Mouse (Mus musculus) adrenal gland, adult (tissue): Measurements from ENCODE around the gene Fem1b.
"Not testable (repeated sequence)": the region's sequence is repeated elsewhere in the genome, so short reads cannot be mapped to it uniquely, and the experiment has no call there.

ENCODE experiments used
- DNase-seq, 2 experiments: peaks; one replicate each; pipeline ENCODE4 v3.0.0; 2022 to 2023; ENCODE audit warnings: low spot score in 1 of 2; ENCODE audit not compliant: inconsistent age in 2 of 2

Fem1b gene

GRCm38 (mm10) chr9:62811516-62812121 lies at the start of gene Fem1b:
Fem1b (minus strand) TSS chr9:62811934.
- DNase-seq, result peak; percentile 93 to 98

DNA sequence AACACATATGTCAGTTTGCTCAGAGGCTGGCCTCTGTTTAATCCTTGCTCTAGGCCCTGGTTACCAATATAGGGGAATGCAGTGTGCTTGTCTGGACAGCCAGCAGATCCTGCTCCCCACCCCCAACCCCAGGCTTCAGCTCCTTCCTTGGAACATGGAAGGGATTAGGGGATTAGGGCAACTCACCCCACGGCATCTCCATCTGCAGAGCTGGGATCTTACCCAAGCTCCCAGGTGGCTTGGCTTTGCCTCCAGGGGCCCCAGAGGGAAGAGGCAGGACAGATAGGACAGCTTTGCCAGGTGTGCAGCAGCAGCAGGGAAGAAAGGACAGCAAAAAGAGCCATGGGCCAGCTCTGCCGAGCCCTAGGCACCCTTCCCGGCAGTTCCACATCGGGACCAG lies 49.1 kb upstream of the Fem1b start:
- DNase-seq, result no peak

- not testable (repeated sequence) for DNase-seq
These were observed 48.4 kb upstream of the Fem1b start for GRCm38 (mm10) chr9:62860102-62860501.

DNA sequence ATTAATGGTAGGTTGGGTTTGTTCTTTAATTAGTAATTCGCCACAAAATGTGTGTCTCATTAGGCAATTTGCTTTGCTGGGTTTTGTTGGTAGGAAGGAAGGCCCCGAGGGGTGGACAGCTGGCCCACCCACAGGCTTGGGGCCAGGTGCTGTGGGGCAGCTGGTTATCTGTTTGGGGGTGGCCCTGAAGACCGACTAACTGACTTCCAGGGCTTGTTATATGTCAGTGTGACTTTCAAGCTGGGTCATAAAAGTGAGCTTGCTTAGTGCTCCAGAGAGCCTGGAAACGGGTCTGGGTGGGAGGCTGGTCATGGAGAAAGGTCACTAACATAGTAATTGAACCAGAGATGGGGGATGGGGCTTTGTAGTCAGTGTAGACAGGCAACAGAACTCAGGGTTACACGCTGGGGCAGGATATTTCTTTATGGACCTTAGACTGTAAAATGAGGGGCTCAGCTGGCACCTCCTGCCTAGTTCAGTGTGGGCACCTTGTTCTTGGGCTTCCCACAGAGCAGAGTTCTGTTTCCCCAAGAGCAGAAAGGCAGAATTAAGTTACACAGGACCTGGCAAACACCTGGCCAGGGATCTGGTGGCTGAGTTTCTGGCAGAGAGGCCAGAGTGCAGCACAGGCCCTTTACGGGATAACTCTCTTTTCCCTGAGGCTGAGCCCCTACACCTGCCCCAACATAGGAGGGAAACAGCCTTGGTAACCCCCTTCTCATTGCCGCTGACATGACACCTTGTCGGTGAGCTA lies 46.7 kb upstream of the Fem1b start:
- no peak for DNase-seq

GRCm38 (mm10) chr9:62857719-62858261 lies 46.1 kb upstream of the Fem1b start, which contains the start of gene Calml4:
Calml4 (plus strand) TSS chr9:62858080.
- peak; percentile 83 to 92 for DNase-seq

DNA sequence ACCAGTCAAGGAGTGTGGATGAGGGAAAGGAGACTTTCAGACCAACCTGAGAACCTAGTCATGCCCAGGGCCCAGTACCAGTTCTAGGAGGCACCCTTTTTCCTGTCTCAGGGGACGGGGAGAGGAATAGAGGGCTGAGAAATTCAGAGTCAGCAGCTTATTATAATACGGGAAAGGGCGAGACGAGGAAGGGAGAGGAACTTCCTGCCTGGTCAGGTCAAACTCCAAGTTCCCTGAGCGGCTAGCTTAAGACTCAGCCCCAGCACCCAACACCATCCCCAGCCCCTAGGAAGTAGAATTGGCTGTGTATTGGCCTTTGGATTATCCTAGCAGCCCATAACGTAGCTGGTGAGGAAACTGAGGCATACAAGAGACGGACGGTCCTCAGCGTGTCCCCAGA lies 45.5 kb upstream of the Fem1b start:
- DNase-seq, result peak; percentile 15 to 57

DNA sequence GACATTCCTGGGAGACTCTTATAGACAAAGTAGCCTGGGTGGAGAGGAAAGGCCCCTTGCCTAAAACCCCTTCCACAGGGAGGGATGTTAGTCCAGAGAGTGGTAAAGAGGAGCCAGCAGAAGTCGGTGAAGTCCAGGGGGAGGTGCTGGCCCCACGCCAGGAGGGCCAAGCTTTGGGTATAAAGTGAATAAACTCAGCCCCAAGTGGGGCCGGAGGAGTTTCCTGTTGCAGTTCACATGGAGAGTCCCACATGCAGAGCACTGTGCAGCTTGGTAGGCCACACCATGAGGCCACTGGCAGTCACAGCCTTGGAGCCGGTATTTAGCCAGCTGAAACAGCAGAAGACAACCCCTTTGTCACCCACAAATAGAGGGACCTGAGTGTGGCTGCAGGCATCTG lies 42.7 kb upstream of the Fem1b start:
- peak in 1 of 2 experiments; percentile 29 for DNase-seq

GRCm38 (mm10) chr9:62851571-62851970 lies 39.8 kb upstream of the Fem1b start:
- no peak for DNase-seq

DNA sequence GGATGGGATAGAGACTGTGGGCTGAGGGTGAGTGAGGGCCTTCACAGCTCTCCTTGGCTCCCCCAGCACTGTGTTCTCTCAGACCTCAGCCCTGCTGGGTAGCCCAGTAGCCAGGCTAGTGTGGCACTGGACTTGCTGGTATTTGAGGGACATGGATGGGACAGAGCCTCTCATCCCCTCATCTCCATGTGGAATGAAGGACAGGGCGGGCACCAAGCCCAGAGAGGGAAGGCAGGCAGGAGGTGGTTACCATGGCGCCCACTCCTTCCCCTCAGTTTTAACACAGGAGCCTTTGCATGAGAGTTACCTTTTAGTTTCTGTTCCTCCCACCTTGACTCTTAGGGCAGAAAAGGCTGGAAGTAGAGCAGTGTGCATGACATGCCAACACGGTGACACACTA lies 36.9 kb upstream of the Fem1b start:
- peak in 1 of 2 experiments; percentile 53 for DNase-seq

GRCm38 (mm10) chr9:62847694-62848093 lies 36.0 kb upstream of the Fem1b start:
- DNase-seq, result peak; percentile 83 to 95

GRCm38 (mm10) chr9:62844461-62844860 lies 32.7 kb upstream of the Fem1b start:
- DNase-seq, result no peak

DNA sequence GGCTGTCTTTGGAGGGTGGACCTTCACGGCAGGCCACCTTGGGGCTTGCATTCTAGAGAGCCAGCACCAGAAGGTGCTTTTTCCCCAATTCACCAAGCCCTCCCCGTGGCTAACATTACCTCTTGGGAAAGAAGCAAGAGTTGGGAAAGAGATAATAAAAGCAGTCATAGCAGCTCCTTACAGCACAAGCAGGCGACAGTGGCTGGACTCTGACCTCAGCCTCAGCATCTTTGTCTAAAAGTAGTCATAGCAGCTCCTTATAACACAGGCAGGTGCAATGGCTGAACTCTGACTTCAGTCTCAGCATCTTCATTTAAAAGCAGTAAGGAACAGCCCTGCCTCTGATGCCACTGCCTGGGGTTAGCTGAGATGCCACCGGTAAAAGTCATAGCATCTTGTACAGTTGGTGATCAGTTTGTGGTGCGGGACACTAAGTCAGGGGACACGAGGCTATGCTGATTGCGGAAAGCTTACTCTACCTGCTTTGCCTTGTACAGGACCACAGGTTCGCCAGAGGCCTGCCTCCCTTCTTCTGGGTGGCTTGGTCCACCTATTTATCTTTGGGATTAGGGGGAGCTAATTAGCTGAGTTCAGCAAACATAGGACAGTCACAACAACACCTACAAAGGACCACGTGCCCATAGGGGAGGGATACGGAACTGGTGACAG lies 31.8 kb upstream of the Fem1b start:
- no peak for DNase-seq

DNA sequence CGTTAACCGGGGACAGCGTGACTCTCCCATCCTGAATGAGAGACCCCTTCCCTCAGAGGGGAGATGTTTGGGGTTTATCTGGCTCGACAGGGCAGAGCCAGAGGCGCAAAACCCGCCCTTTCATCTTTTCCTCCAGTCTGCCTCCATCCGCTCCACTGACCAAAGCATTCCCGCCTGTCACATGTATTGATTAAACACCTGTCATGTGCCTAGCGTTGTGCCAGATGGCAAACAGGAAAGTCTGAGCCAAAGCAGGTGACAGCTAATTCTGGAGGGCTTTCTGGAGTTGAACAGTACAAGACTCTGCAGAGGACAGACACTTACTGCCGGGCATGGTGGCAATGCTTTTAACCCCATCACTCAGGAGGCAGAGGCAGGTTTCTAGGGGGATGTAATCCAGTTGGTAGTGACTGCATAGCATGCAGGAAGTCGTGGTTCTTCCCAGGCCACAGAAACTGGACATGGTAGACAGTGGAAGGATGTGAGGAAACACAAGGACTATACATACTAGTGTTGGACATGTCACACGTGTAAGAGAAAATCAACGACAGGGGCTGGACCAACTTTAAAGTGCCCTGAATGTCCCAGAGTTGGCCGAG lies 27.5 kb upstream of the Fem1b start:
- DNase-seq, result no peak

DNA sequence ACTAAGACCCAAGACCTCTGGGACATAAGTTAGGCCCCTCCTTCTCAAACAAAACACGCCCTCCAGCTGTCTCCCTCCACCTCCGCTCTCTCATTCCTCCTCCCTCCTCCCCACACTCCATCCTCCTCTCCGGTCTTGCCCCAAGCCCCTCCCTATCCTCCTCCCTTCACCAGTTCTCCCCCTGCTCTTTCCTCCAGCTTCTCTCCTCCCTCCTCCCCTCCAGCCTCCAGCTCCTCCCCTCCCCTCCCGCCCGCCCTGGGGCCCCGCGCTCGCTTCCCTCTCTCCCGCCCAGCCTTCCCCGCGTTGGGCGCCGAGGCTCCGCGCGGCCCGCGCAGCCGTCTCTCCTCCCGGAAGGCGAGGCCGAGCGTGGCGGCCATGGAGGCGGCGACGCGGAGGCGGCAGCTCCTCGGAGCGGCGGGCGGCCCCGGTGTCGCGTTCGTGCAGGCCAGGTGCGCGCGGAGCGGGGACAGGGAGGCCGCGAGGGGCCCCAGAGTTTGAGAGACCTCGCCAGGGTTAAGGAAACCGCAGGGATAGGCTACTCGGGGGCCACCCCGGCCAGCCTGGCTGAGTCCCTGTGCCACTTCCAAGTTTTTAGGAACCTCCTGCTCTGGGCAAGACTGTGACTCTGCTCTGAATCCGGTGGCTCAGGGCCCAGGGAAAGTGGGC lies 26.9 kb upstream of the Fem1b start, which contains the start of gene Cln6:
Gene Cln6 (plus strand): TSS at position 280 of the 666 bp plus-strand sequence.
- peak; percentile 85 to 91 for DNase-seq

- no peak for DNase-seq
These were observed 26.4 kb upstream of the Fem1b start for GRCm38 (mm10) chr9:62838146-62838505.

DNA sequence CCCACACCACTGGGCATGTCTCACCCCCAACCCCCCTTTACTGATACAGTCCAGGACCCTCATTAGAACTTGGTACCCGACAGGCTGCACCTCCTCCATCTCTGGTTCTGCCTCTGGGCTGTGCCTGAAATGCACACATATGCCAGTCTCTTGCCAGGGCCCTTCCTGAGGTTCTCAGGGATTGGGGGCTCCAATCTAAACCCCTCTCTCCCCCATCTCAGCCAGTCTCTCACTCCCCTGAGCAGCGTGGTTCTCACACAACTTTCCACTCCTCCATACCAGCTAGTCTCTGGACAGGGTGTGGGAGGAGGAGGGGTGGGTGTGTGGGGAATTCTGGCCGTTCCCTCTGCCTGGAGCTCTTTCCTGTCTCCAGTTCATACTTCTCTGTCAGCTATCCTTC lies 25.9 kb upstream of the Fem1b start:
- DNase-seq, result peak in 1 of 2 experiments; percentile 42

GRCm38 (mm10) chr9:62835705-62836446 lies 24.1 kb upstream of the Fem1b start:
- no peak for DNase-seq

GRCm38 (mm10) chr9:62834906-62835305 lies 23.2 kb upstream of the Fem1b start:
- DNase-seq, result no peak

- DNase-seq, result no peak
These were observed 18.1 kb upstream of the Fem1b start for GRCm38 (mm10) chr9:62829877-62830276.

DNA sequence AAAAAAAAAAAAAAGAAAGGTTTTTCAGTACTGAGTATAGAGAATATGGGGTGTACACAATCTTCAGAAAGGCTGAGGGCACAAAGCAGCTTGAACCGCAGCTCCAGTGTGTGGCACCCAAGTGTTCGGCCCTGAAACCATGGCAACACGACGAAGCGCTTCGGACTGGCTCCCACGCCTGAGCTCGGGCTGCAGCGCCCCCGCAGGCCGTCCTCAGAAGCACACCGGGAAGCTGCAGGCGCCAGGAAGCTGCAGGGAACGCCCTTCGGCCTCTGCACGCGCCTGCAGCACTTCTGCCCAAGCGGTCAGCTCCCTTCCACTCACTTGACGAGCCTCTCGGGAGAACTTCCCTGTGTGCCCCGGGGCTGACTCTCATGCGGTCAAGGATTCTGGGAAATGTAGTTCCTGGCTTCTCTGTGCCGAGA lies 16.9 kb upstream of the Fem1b start:
- DNase-seq, result peak; percentile 99
